Mouse (Mus musculus) ES-E14 (cell line): ENCODE data around the gene Arpc5.

Source experiments
- CHD2 ChIP-seq: IDR thresholded peaks from 2 replicates; pipeline ENCODE4 v1.6.1; 2014; ENCODE audit warnings: mild to moderate bottlenecking, low read depth, low read length, inconsistent platforms
- HCFC1 ChIP-seq: IDR thresholded peaks from 2 replicates; pipeline ENCODE4 v1.6.1; 2012; ENCODE audit warnings: low read length, inconsistent platforms, borderline replicate concordance; ENCODE audit not compliant: insufficient read depth
- MAFK ChIP-seq: IDR thresholded peaks from 2 replicates; pipeline ENCODE4 v1.6.1; 2014; ENCODE audit warnings: mild to moderate bottlenecking, low read depth, low read length, inconsistent platforms; ENCODE audit not compliant: insufficient read depth
- ZC3H11A ChIP-seq: IDR thresholded peaks from 2 replicates; pipeline ENCODE4 v1.6.1; 2012; ENCODE audit warnings: low read depth, mild to moderate bottlenecking, inconsistent platforms, low read length, borderline replicate concordance

DNA sequence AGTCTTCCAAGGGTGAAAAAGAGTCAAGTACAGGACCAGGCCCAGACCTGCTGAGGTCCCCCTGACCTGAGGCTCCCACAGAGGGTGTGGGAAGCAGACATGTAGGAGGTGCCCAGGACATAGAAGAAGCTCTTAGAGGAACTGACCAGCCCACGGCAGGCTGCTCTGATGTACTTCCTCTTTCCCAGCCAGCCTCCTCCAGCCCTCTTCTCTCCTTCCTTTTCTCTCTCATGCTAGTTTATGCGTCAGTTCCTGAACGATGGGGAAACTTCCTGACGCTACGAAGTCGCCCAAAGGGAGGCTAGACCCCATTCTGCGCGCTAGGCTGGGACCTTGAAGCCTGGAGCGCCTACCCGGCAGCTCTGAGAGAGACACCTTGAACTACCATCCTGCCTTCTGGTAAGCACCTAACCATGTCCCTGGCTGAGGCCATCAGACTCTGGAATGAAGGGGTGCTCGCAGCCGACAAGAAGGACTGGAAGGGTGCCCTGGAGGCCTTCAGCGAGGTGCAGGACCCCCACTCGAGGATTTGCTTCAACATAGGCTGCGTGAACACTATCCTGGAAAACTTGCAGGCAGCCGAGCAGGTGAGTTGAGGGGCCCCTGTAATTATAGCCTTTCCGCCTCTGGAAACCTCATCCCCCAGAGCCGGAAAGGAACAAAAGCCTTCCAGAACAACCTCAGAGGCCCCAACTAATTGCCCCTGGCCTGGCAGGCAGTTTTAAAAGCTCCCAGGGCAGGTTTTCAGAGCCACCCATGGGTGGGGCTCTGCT, 41.5 kb downstream of the Arpc5 start:
- TF ChIP-seq ZC3H11A = no peak
- TF ChIP-seq MAFK = no peak
- TF ChIP-seq CHD2 = no peak
- no peak for TF ChIP-seq HCFC1
